9 mouse cellular contexts compared by ENCODE assay signal in the genomic region with DNA sequence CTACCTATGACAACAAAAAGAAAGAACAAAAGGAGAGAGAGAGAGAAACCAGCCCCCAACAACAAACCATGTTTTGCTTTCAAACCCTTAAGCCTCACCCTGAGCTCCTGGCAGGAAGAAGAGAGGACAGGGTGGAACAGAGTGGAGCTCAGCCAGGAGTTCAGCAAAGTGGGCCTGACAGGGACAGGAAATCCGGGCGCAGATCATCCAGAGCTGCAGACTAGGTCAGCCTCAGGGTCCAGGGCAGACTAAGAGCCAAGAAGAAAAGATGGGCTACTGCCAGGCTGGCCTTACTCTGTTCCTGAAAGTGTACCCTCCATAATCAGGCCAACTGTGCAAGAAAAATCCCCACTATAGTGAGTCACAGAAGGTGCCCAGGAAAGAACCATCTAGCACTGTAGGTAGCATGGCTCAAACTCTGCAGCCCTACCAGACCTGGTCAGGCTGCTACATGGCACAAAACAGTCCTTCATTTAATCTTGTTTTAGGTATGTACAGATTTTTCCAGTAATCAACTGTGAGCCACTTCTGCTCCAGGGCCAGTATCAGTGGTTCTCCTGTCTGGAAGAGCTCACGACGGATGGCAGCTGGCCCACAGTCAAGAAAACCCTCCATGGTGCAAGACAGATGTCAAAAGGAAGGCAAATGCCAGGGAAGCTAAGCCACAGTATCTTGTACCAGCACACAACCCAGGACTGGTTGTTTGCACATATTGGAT. TPM values are rescaled to one million over a fixed set of nuclear protein-coding genes. Genes with fewer than 3 reads are reported as not detected.
DNase-seq lines count a peak whose midpoint lies in the region; ATAC-seq and TF ChIP-seq lines count a peak whose summit lies in the region.
"Had no signal": no experiment of that assay in that cellular context is flagged by ENCODE, and none has a peak within 500 bp of the region (broad histone marks: within the 10 kb centered on the region; RNA-seq: fewer than 3 reads in every experiment).

No protein-coding gene starts in this region.

- TF ChIP-seq CTCF in layer of hippocampus, adult 2 months (conservative IDR thresholded peaks at IDR 0.05) = no peak

- H3K4me3 ChIP-seq in layer of hippocampus, adult 2 months = no peak overlapping the region
- no peak overlapping the region for H3K4me3 ChIP-seq in intestine, embryonic 16.5 days (ENCODE audit: low read length)

- no peaks in the 10 kb centered on the region for H3K9me3 ChIP-seq in intestine, embryonic 16.5 days (ENCODE audit: control insufficient read depth, low read length)

- H3K9ac ChIP-seq in intestine, embryonic 16.5 days (ENCODE audit: low read depth, low read length) = no peak overlapping the region

- no peak overlapping the region for H3K4me2 ChIP-seq in intestine, embryonic 16.5 days (ENCODE audit: low read depth, low read length)

- no peaks in the 10 kb centered on the region for H3K27me3 ChIP-seq in intestine, embryonic 16.5 days (replicated peaks; ENCODE audit: control insufficient read depth, insufficient read depth, low read length)
- H3K27me3 ChIP-seq: Patski had no signal

- DNase-seq in layer of hippocampus, adult 2 months (ENCODE audit: low spot score in 2 of 2) = no peak
- no peak for DNase-seq in layer of hippocampus, adult 9-11 months
- DNase-seq in heart, adult 18-20 months = peak; percentile 70 to 90
- peak; percentile 66 to 69 for DNase-seq in heart, postnatal 36 days
- DNase-seq in lung, postnatal 36 days = peak; percentile 81
- no peak for DNase-seq in c-Kit-positive CD71-positive TER-119-positive erythroid progenitor cells, embryonic 14.5 days (ENCODE audit: low spot score)
- no peak for DNase-seq in layer of hippocampus, postnatal 10 days (ENCODE audit: low spot score in 2 of 2)

- ATAC-seq in intestine, embryonic 16.5 days = no peak

- H3K4me1 ChIP-seq in intestine, embryonic 16.5 days (ENCODE audit: control insufficient read depth, insufficient read depth, low read length) = no peaks in the 10 kb centered on the region

- no peaks in the 10 kb centered on the region for H3K36me3 ChIP-seq in intestine, embryonic 16.5 days (ENCODE audit: control insufficient read depth, insufficient read depth, low read length)

- H3K27ac ChIP-seq in layer of hippocampus, adult 2 months = peak overlapping the region; percentile 56
- no peak overlapping the region for H3K27ac ChIP-seq in intestine, embryonic 16.5 days (ENCODE audit: low read length)

- intact Hi-C loops in heart, postnatal 36 days (cut with DNase I) = loop anchor here (2.0 kb wide), 2 partner anchors 14 to 62 kb away; no protein-coding TSS in a partner anchor

- 71% methylated on average over 4 of the region's 4 CpGs for WGBS in intestine, embryonic 16.5 days

RNA-seq across cellular contexts. Expression of gene Trib2, which starts 16.4 kb away (rescaled TPM):
- total RNA-seq in layer of hippocampus, adult 2 months (2021) = 10 to 100 TPM; 32.2 to 33.5 TPM
- total RNA-seq in heart, adult 18-20 months (2021) = 10 to 100 TPM; 16.1 to 21.0 TPM
- total RNA-seq in heart, postnatal 36 days (2021) = 10 to 100 TPM; 32.3 to 38.6 TPM
- 10 to 100 TPM; 71.6 to 72.5 TPM for total RNA-seq in layer of hippocampus, postnatal 10 days (2021)
- 17.7 and 18.3 TPM in 2 replicates for polyA plus RNA-seq in intestine, embryonic 16.5 days (2015; fragmentation: Nextera tagmentation; extraction: Ambion mirVana)

Comparison
In these comparisons a context has a peak if more than half of its experiments do, and no peak if none do; other contexts are left out.
1. DNase-seq: peak in heart, adult 18-20 months (2 of 2), heart, postnatal 36 days (2 of 2) and lung, postnatal 36 days (single experiment); none in layer of hippocampus, adult 2 months (0 of 2), layer of hippocampus, adult 9-11 months (single experiment), c-Kit-positive CD71-positive TER-119-positive erythroid progenitor cells, embryonic 14.5 days (single experiment) and layer of hippocampus, postnatal 10 days (0 of 2).